In the genomic region with DNA sequence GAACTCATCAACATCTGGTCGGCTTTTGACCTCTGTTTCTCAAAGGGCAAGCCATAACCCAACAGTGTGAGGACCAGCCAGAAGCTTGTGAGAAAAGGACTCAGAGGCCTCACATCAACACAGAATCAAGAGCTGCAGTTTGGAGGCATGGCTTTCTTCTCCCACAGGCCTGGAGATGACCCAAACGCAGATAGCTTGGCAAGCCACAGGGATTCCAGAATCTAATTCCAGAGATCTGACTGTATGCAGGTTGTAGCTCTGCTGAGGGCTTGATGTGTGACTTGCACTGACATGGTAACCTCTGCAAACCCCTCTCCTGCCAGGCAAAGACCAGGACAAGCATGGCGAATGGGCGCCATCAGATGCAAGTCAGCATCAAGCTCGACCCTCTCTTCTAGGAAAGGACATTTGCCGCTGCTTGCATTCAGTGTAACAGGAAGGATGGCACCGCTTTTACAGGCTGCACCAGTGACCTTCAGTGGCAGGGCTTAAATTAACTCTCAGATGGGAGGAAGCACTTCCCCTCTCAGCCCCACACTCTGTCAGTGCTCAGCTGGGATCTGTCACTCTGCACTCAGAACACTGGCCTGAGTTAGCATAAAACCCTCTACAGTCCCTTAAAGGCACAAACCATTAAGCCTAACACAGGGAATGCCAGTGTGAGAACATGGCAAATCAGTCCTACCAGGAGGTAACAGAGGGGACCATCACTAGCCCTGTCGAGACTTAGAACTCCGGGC, we compare ENCODE assay signal across 13 mouse cellular contexts. TPM values are rescaled to one million over a fixed set of nuclear protein-coding genes. Genes with fewer than 3 reads are reported as not detected.
DNase-seq lines count a peak whose midpoint lies in the region; ATAC-seq and TF ChIP-seq lines count a peak whose summit lies in the region.
"Had no signal": no experiment of that assay in that cellular context is flagged by ENCODE, and none has a peak within 500 bp of the region (broad histone marks: within the 10 kb centered on the region; RNA-seq: fewer than 3 reads in every experiment).

No protein-coding gene starts in this region.

- H3K4me3 ChIP-seq in kidney, embryonic 15.5 days (replicated peaks), result no peak overlapping the region
- H3K4me3 ChIP-seq in heart, postnatal 0 days (ENCODE audit: low read depth, low read length), result no peak overlapping the region
- H3K4me3 ChIP-seq: forebrain, embryonic 15.5 days; liver, embryonic 12.5 days; stomach, embryonic 15.5 days had no signal

- no peak for ATAC-seq in kidney, embryonic 15.5 days (replicated peaks; ENCODE audit: low FRiP score)
- ATAC-seq in heart, postnatal 0 days (ENCODE audit: insufficient read depth, low read depth), result peak; percentile 92
- ATAC-seq: forebrain, embryonic 15.5 days; liver, embryonic 12.5 days had no signal

- TF ChIP-seq CTCF in heart, postnatal 0 days (IDR thresholded peaks at IDR 0.05; ENCODE audit: low read depth), result no peak

- peaks cover 9% of the 10 kb centered on the region for H3K4me1 ChIP-seq in kidney, embryonic 15.5 days
- H3K4me1 ChIP-seq in heart, postnatal 0 days (ENCODE audit: control insufficient read depth, insufficient read depth), result 0 out of 2 replicates have a peak, but pooled peaks cover 7% of the 10 kb centered on the region
- H3K4me1 ChIP-seq: forebrain, embryonic 15.5 days; stomach, embryonic 15.5 days had no signal

- no peak overlapping the region for H3K4me2 ChIP-seq in kidney, embryonic 15.5 days
- no peak overlapping the region for H3K4me2 ChIP-seq in heart, postnatal 0 days (ENCODE audit: low read depth, low read length)
- H3K4me2 ChIP-seq: forebrain, embryonic 15.5 days; liver, embryonic 12.5 days; stomach, embryonic 15.5 days had no signal

- no peaks in the 10 kb centered on the region for H3K27me3 ChIP-seq in kidney, embryonic 15.5 days
- no peaks in the 10 kb centered on the region for H3K27me3 ChIP-seq in heart, postnatal 0 days (ENCODE audit: control insufficient read depth, insufficient read depth, low read length)
- H3K27me3 ChIP-seq: forebrain, embryonic 15.5 days; liver, embryonic 12.5 days; stomach, embryonic 15.5 days had no signal

- DNase-seq in kidney, postnatal 10 days, result peak; percentile 54
- DNase-seq in embryo, embryonic 11 days, result peak; percentile 21
- peak; percentile 57 for DNase-seq in heart, postnatal 0 days (ENCODE audit: low spot score)
- peak; percentile 71 for DNase-seq in lung, postnatal 14 days
- no peak for DNase-seq in cerebellum, adult 9-11 months
- DNase-seq in left cerebral cortex, adult 8-10 months (ENCODE audit: low spot score in 2 of 2), result no peak
- DNase-seq in liver, result no peak
- DNase-seq: cerebellum, adult 18-20 months; gastrocnemius, postnatal 14 days had no signal

- peak; percentile 34; the same call in 1 of the 2 replicates for TF ChIP-seq EP300 in heart, postnatal 0 days (IDR thresholded peaks at IDR 0.05; ENCODE audit: low read depth)

- no peak overlapping the region for H3K27ac ChIP-seq in kidney, embryonic 15.5 days
- peak overlapping the region; percentile 81 for H3K27ac ChIP-seq in heart, postnatal 0 days (ENCODE audit: low read depth)
- H3K27ac ChIP-seq: forebrain, embryonic 15.5 days; liver, embryonic 12.5 days; stomach, embryonic 15.5 days had no signal

- H3K9ac ChIP-seq in kidney, embryonic 15.5 days, result no peak overlapping the region
- no peak overlapping the region for H3K9ac ChIP-seq in heart, postnatal 0 days (replicated peaks; ENCODE audit: low read depth, low read length)
- H3K9ac ChIP-seq: forebrain, embryonic 15.5 days; liver, embryonic 12.5 days; stomach, embryonic 15.5 days had no signal

- 52% methylated on average over 9 of the region's 9 CpGs for WGBS in kidney, embryonic 15.5 days
- 26% methylated on average over 9 of the region's 9 CpGs for WGBS in heart, postnatal 0 days

- no peaks in the 10 kb centered on the region for H3K9me3 ChIP-seq in kidney, embryonic 15.5 days (replicated peaks)
- no peaks in the 10 kb centered on the region for H3K9me3 ChIP-seq in heart, postnatal 0 days (replicated peaks; ENCODE audit: control insufficient read depth, low read length)
- H3K9me3 ChIP-seq: forebrain, embryonic 15.5 days; liver, embryonic 12.5 days; stomach, embryonic 15.5 days had no signal

- no peaks in the 10 kb centered on the region for H3K36me3 ChIP-seq in kidney, embryonic 15.5 days
- peaks cover 10% of the 10 kb centered on the region; the same call in 1 of the 2 replicates for H3K36me3 ChIP-seq in heart, postnatal 0 days (replicated peaks; ENCODE audit: control insufficient read depth, insufficient read depth, low read length)
- H3K36me3 ChIP-seq: forebrain, embryonic 15.5 days; liver, embryonic 12.5 days; stomach, embryonic 15.5 days had no signal

RNA-seq across cellular contexts. Expression of gene Plpp6, which starts 23.4 kb away (rescaled TPM):
- polyA plus RNA-seq in kidney, embryonic 15.5 days (2015; fragmentation: Nextera tagmentation; extraction: Ambion mirVana), result 9.0 and 9.9 TPM in 2 replicates
- 8.8 and 13.0 TPM in 2 replicates for total RNA-seq in heart, postnatal 0 days (2014; rRNA removed; ENCODE audit: low replicate concordance)
- polyA plus RNA-seq in heart, postnatal 0 days (2015; fragmentation: Nextera tagmentation; extraction: Ambion mirVana), result 4.4 and 5.5 TPM in 2 replicates
- 10 to 100 TPM; 43.3 to 47.7 (median 45.6) TPM for total RNA-seq in left cerebral cortex, adult 8-10 months (2022)

RNA-seq across cellular contexts. Expression of gene 4430402I18Rik, which starts 27.3 kb away (rescaled TPM):
- 4.9 and 5.1 TPM in 2 replicates for polyA plus RNA-seq in kidney, embryonic 15.5 days (2015; fragmentation: Nextera tagmentation; extraction: Ambion mirVana)
- 3.1 and 24.2 TPM in 2 replicates for total RNA-seq in heart, postnatal 0 days (2014; rRNA removed; ENCODE audit: low replicate concordance)
- polyA plus RNA-seq in heart, postnatal 0 days (2015; fragmentation: Nextera tagmentation; extraction: Ambion mirVana), result 19.1 and 28.4 TPM in 2 replicates
- 1 to 10 TPM; 5.0 to 7.8 (median 7.2) TPM for total RNA-seq in left cerebral cortex, adult 8-10 months (2022)

RNA-seq across cellular contexts. Expression of gene Cdc37l1, which starts 49.8 kb away (rescaled TPM):
- polyA plus RNA-seq in kidney, embryonic 15.5 days (2015; fragmentation: Nextera tagmentation; extraction: Ambion mirVana), result 35.0 and 36.5 TPM in 2 replicates
- 90.6 and 98.7 TPM in 2 replicates for total RNA-seq in heart, postnatal 0 days (2014; rRNA removed; ENCODE audit: low replicate concordance)
- polyA plus RNA-seq in heart, postnatal 0 days (2015; fragmentation: Nextera tagmentation; extraction: Ambion mirVana), result 44.0 and 50.3 TPM in 2 replicates
- total RNA-seq in left cerebral cortex, adult 8-10 months (2022), result 100 to 1,000 TPM; 102 to 105 (median 104) TPM

Comparison
In these comparisons a context has a peak if more than half of its experiments do, and no peak if none do; other contexts are left out.
1. DNase-seq: peak in kidney, postnatal 10 days (single experiment), embryo, embryonic 11 days (single experiment), heart, postnatal 0 days (single experiment) and lung, postnatal 14 days (single experiment); none in cerebellum, adult 9-11 months (single experiment), left cerebral cortex, adult 8-10 months (0 of 2) and liver (single experiment).